Mouse (Mus musculus): ENCODE results near the gene Tnfsf14.

Gene Tnfsf14

DNA sequence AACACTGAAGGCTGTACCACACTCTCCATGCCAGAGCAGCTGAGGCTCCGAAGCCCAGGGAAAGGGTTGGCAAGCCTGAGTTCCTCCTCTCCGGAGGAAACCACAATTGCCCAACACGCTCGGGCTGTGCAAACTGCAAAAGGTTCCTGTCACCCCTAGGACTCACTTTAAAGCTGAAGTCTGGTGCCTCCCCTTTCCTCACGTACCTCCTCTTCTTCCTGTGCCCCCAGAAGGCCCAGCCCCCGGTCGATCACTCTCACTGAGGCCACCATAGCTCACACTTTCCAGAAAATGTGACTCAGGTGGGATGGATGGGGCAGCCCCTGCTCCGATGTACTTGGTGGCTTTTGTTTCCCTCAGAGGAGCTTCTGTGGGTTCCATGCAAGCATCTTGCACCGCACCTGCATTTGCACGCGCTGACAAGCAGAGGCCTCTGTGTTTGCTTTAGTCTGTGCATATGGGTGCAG is at the start of gene Tnfsf14:
Tnfsf14 (minus strand) TSS at position 137 of the 467 bp plus-strand sequence.
- in situ Hi-C loops (cut with MboI, MseI), result no loop called here

- in situ Hi-C loops (cut with MboI, MseI), result no loop called here
These were observed 43.2 kb upstream of the Tnfsf14 start for GRCm38 (mm10) chr17:57237181-57237580.

DNA sequence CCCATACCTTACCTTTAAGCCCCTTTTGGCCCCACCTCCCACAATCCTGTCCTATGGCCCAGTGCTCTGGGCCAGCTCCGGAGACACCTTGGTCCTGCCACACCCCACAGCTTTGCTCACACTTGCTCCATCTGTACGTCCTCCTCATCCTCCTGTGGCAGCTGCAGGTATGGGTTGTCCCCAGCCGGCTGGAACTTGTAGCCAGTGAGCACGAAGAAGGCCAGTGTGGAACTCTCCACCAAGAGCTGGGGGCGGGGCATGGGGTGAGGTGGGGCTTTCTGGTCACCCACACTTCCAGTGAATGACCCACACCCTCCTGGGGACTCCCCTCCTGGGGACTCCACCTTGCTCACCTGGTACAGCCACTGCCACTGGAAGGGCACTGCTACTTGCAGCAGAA is 41.8 kb upstream of the Tnfsf14 start:
- in situ Hi-C loops (cut with MboI, MseI), result no loop called here

GRCm38 (mm10) chr17:57234254-57234928 is 40.4 kb upstream of the Tnfsf14 start:
- in situ Hi-C loops (cut with MboI, MseI), result no loop called here

DNA sequence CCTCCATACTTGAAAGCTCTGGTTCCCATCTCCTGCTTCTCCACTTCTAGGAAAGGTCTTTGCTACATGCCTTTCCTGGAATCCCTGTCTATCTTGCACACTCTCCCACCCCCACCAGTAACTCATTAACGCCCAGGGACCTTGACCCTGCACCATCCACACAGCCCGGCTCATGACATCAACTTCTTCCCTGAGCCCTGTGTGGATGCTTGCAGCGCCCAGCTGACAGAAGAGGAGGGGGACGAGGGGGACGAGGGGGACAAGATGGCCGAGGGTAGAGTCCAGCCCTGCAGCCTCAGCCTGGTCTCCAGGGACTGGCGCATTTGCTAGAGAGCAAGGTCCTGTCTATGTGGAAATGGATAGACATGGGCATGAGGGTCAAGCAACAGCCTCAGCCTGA is 39.1 kb upstream of the Tnfsf14 start:
- in situ Hi-C loops (cut with MboI, MseI), result no loop called here

DNA sequence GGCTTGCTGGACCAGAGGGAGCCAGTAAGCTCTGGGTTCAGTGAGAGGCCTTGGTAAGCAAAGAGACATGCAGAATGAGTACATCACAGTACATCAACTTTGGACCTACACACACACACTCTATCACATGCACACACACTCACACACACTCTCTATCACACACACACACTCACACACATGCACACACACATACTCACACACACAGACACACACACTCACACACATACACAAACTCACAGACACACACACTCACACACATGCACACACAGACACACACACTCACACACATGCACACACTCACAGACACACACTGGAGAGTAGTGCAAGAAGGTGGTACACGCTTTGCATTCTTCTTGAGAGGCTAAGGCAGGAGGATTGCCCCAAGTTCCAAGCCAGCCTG is 38.2 kb upstream of the Tnfsf14 start:
- in situ Hi-C loops (cut with MboI, MseI), result no loop called here

GRCm38 (mm10) chr17:57231321-57231771 is 37.4 kb upstream of the Tnfsf14 start:
- in situ Hi-C loops (cut with MboI, MseI), result no loop called here

DNA sequence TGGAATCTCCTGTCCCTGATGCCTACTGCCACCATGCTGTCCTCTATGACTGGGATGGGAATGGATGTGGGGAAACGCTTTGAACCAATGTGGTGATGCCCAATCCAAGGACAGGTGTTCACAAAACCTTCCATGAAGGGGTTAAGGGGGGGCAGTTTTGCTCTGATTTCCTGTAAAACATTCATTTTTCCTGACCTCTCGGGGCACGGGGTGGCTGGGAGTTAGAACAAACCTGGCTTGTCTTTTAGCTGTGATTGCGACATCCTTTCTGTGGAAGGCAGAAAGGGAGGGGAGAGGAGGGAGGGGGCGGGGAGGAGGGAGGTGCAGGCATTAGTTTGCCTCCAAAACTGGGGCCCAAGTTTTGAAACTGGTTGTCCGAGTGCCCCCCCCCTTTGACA is 36.8 kb upstream of the Tnfsf14 start:
- in situ Hi-C loops (cut with MboI, MseI), result no loop called here

- in situ Hi-C loops (cut with MboI, MseI), result loop anchor here (5.0 kb wide), 1 partner anchor 102 kb away; no protein-coding TSS in a partner anchor
These were observed 36.1 kb upstream of the Tnfsf14 start for GRCm38 (mm10) chr17:57229851-57230727.

DNA sequence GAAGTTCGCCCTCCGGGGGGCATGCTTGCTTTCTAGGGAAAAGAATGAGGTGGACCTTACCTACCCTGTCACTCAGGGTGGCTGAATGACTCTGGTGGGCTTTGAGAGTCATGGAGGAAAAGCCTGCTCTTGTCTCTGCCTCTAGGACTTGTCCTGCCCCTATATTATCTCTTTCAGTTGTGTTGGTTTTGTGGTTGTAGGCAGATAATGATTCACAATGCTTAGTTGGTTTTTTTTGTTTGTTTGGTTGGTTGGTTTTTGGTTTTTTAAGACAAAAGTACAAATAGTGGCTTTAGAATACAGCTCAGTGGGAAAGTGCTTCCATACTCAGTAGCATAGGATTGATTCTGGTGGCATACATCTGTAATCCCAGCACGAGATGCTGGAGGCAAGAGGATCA is 34.9 kb upstream of the Tnfsf14 start:
- in situ Hi-C loops (cut with MboI, MseI), result loop anchor here (5.0 kb wide), 1 partner anchor 103 kb away; no protein-coding TSS in a partner anchor

DNA sequence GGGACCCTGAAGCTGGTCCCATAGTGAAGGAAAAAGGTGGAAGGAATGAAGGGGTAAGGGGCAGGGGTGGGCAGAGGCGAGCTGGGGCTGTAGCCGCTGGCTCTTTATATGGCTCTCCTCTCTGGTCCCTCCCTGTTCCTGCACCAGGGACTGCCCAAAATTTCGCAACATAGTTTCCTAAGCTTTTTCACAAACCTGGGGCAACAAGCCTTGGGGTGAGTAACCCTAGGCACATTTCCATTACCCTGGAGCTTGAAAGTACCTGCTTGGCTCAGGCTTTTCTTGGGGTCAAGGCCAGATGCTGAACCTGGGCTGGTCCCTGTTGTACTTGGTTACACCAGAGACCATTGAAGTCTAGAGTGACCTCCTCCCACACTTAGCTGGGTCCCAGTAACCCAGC is 34.0 kb upstream of the Tnfsf14 start, which contains the start of gene C3:
C3 (minus strand) TSS at position 123 of the 400 bp plus-strand sequence.
- in situ Hi-C loops (cut with MboI, MseI), result loop anchor here (5.0 kb wide), 1 partner anchor 104 kb away; no protein-coding TSS in a partner anchor

GRCm38 (mm10) chr17:57227468-57227867 is 33.5 kb upstream of the Tnfsf14 start:
- in situ Hi-C loops (cut with MboI, MseI), result loop anchor here (5.0 kb wide), 1 partner anchor 105 kb away; no protein-coding TSS in a partner anchor

DNA sequence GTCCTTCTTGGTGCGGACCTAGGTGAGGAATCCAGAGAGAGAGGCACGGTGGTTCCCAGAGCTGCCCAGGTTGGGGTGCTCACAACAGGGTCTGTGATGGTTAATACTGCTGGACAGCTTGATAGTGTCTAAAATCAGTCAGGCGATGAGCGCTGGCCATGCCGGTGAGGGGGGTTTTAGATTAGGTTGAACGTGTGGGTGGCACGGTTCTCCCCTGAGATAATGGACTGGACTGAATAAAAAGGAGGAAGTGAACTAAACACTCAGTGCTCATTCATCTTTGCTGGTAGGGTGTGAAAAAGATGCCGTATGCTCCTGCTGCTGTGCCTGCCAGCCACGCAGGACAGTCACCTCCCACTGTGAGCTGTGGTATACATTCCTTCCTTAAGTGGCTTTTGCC is 29.3 kb upstream of the Tnfsf14 start:
- in situ Hi-C loops (cut with MboI, MseI), result no loop called here

DNA sequence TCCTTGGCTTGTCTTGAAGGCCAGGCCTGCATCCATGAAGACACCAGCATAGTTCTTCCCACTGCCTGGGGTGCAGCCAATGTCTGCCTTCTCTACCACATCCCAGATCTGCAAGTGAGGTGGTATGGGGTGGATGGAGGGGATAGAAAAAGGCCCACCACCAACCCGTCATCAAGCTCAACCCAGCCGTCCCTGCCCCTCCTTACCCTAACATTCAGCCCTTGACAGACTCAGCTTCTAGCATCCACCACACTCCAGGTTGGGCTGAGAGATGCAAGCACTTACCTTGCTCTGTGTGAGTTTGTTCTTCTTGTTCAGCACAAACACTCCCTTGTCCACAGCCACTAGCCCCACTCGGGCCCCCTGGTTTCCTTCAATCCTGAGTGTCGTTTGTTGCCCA is 27.9 kb upstream of the Tnfsf14 start:
- in situ Hi-C loops (cut with MboI, MseI), result no loop called here

- in situ Hi-C loops (cut with MboI, MseI), result no loop called here
These were observed 25.9 kb upstream of the Tnfsf14 start for GRCm38 (mm10) chr17:57219884-57220207.

- in situ Hi-C loops (cut with MboI, MseI), result no loop called here
These were observed 25.3 kb upstream of the Tnfsf14 start for GRCm38 (mm10) chr17:57219167-57219883.

DNA sequence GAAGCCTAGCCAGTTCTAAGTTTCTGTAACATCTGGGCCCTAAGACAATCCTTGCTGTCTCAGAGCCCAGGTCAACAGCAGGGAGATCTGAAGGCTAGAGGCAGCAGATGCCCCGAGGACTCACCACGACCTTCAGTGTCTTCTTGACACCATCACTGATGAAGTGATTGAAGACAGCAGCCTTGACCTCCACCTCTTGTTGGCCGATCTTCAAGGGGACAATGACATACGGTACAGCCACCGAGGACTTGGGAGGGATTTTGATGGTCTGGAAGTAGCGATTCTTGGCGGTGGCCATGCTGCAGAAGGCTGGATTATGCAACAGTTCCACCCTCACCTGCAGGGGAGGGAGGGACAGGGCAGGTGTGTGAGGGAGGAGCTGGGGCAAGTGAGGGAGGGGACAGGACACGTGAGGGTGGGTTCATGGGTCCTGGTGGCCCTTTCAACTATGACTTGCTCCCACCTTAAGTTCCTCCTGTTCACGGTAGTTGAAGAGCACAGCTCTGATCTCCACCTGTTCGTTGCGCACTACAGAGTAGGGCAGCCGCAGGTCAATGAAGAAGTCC is 24.4 kb upstream of the Tnfsf14 start:
- in situ Hi-C loops (cut with MboI, MseI), result no loop called here

GRCm38 (mm10) chr17:57214676-57215387 is 20.9 kb upstream of the Tnfsf14 start:
- in situ Hi-C loops (cut with MboI, MseI), result no loop called here

DNA sequence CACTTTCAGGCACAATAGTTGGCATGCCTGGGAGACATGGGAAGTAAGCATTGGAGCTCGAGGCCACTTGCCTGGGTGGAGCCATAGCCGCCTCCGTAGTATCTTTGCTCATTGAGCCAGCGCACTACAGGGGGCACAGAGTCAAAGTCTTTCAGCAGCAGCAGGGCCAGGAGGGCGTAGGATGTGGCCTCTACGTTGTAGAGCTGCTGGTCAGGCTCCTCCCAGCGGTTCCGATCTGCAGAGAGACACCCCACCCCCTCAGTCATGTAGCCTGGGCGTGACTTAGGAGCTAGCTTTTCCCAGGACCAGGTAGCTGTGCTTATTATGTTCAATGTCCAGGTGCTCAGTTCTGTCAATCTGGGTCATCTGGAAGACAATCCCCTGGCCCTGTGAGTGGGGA is 17.5 kb upstream of the Tnfsf14 start:
- in situ Hi-C loops (cut with MboI, MseI), result no loop called here

- in situ Hi-C loops (cut with MboI, MseI), result no loop called here
These were observed 15.4 kb upstream of the Tnfsf14 start for GRCm38 (mm10) chr17:57209330-57209729.

- in situ Hi-C loops (cut with MboI, MseI), result no loop called here
These were observed 14.0 kb upstream of the Tnfsf14 start for GRCm38 (mm10) chr17:57207938-57208337.

Measured in regulatory T cell (primary cell).